Mouse (Mus musculus) cortical plate, adult 2 months (tissue): ENCODE measurements at regions not wholly inside any gene's neighbourhood (a gene's known extent, or its start where the extent isn't known, plus 50 kb on each side); places are given as distances from the start of the nearest gene placed in this dataset.

Experiments
- CTCF ChIP-seq: fragments of 200-500 bp; IDR thresholded peaks from 2 replicates; pipeline ENCODE4 v1.5.1; 2011; ENCODE audit warnings: mild to moderate bottlenecking, control low read depth, low read length; ENCODE audit not compliant: insufficient read depth; ENCODE audit errors: extremely low read depth
- POLR2A ChIP-seq: fragments of 200-500 bp; IDR thresholded peaks from 2 replicates; pipeline ENCODE4 v1.6.1; 2011; ENCODE audit warnings: mild to moderate bottlenecking, low read length, control low read depth; ENCODE audit not compliant: insufficient read depth; ENCODE audit errors: extremely low read depth

DNA sequence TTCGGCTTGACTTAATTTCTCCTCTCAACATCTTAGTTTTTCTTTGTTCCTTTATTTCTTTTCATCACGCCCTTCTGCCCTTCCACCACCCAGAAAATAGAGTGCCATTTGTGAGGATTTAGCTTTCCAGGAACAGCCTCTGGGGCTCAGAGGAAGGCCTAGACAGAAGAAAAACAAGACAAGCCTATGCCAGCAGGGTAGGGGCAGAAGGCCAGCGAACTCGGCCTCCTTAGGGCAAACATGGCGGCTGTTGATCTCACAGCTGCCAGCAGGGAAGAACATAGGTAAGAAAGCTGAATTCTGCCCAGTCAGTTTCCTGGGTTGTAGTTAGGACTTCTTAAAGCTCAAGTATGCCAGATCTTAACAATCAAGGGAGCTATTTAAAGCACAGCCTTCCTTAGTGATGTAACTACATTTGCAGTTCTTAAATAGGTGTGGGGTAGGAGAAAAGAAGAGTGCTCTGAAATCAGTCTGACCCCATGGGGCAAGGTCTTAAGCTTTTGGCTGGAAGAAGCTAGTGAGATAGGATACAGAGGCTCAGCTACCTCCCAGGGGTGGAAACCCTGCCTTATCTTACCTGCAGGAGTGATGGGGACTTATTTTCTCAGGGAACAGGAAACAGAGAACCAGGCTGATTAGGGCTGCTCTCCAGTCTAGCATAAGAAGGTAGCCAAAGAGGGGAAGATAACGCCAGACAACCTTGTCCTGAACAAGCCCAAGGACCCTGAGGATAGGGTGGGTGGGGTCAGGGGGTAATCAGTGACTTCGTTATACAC lies 148.8 kb upstream of the Slc24a5 start:
- TF ChIP-seq CTCF (no peak), POLR2A (no peak)
